Mouse (Mus musculus) embryonic facial prominence, embryonic 15.5 days (tissue): Measurements from ENCODE around the gene Magi2. TPM values are rescaled to one million over a fixed set of nuclear protein-coding genes. Genes with fewer than 3 reads are reported as not detected.

Experiments used
- ATAC-seq: fragments of 200-750 bp; cut with Nextera tagmentation; 2 replicates; pipeline ENCODE4 v1.8.0; 2017; ENCODE audit warnings: low read depth, moderate TSS enrichment; ENCODE audit not compliant: insufficient number of reproducible peaks, low FRiP score, low TSS enrichment
- H3K27ac ChIP-seq: fragments of 300-500 bp; sonication (generic); replicated peaks from 2 replicates; pipeline ENCODE4 v1.5.1; 2015; ENCODE audit warnings: mild to moderate bottlenecking, inconsistent platforms
- H3K27me3 ChIP-seq: fragments of 300-500 bp; sonication (generic); 2 replicates; pipeline ENCODE4 v1.6.1; 2015; ENCODE audit warnings: inconsistent platforms
- H3K36me3 ChIP-seq: fragments of 300-500 bp; sonication (generic); 2 replicates; pipeline ENCODE4 v1.6.1; 2015; ENCODE audit warnings: mild to moderate bottlenecking, inconsistent platforms
- H3K4me1 ChIP-seq: fragments of 300-500 bp; sonication (generic); 2 replicates; pipeline ENCODE4 v1.6.1; 2015; ENCODE audit warnings: inconsistent platforms
- H3K4me2 ChIP-seq: fragments of 300-500 bp; sonication (generic); replicated peaks from 2 replicates; pipeline ENCODE4 v1.6.1; 2015; ENCODE audit warnings: mild to moderate bottlenecking, inconsistent platforms
- H3K4me3 ChIP-seq: fragments of 300-500 bp; sonication (generic); replicated peaks from 2 replicates; pipeline ENCODE4 v1.5.1; 2015; ENCODE audit warnings: mild to moderate bottlenecking, inconsistent platforms
- H3K9ac ChIP-seq: fragments of 300-500 bp; sonication (generic); 2 replicates; pipeline ENCODE4 v1.6.1; 2015; ENCODE audit warnings: inconsistent platforms
- H3K9me3 ChIP-seq: fragments of 300-500 bp; sonication (generic); replicated peaks from 2 replicates; pipeline ENCODE4 v1.6.1; 2016; ENCODE audit warnings: inconsistent platforms
- WGBS: fragments of 180-500 bp; shearing (Covaris S2); methylation state at CpG from one replicate; pipeline ENCODE4 v1.1.7; 2015; 5-methylcytosine and 5-hydroxymethylcytosine counted together
- polyA plus RNA-seq: library from polyadenylated mRNA; unstranded; fragments of >200 nt; fragmentation: Nextera tagmentation; extraction: Ambion mirVana; gene quantifications from 2 replicates; pipeline ENCODE4 v1.2.1, GENCODE M21; 2015

Magi2 gene
- polyA plus RNA-seq, 1 experiment from 2014 or later: 6.8 TPM

DNA sequence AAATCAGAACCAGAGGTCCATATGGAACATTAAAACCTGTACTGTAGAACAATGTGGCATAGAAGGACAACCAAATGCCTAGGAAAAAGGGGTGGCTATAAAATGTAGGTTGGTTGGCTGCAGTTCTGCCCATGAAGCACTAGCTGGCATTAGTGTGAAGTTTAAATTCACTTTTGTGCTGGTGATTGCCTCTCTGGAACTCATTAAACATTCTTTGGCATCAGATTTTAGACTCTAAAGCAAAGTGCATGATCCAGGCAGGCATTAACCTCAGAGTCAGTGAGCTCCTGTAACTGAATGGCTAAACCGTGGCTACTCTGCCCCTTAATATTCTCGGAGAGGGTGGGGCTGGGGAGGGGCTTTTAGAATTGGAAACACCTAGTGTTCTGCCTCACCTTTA, 706.4 kb downstream of the Magi2 start:
- no peak overlapping the region for H3K4me3 ChIP-seq
- H3K9ac ChIP-seq: no peak overlapping the region
- H3K9me3 ChIP-seq: no peaks in the 10 kb centered on the region
- no peak overlapping the region for H3K27ac ChIP-seq
- 16% methylated on average over 2 of the region's 2 CpGs for WGBS
- no peaks in the 10 kb centered on the region for H3K27me3 ChIP-seq
- no peaks in the 10 kb centered on the region for H3K4me1 ChIP-seq
- ATAC-seq: no peak
- H3K36me3 ChIP-seq: no peaks in the 10 kb centered on the region
- H3K4me2 ChIP-seq: no peak overlapping the region

DNA sequence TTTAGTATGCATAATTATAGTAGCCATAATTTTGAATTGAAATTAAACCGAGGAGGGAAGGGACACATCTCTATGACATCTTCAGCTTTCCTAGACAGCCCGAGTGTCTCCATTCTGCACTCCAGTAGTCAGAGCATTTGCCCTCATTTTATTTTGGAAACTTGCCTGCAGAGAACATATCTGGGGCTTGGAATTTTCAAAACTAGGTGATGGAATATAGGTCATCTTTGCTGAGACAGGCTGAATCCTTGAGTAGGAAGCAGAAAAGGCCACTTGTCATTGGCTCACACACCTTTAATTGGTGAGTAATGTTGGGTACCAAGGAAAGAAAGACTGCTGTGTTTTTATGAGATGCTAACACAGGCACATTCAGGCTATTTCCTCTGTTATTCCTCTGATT, 724.3 kb downstream of the Magi2 start:
- no peaks in the 10 kb centered on the region for H3K36me3 ChIP-seq
- H3K9ac ChIP-seq: no peak overlapping the region
- H3K27ac ChIP-seq: no peak overlapping the region
- no peaks in the 10 kb centered on the region for H3K4me1 ChIP-seq
- H3K27me3 ChIP-seq: no peaks in the 10 kb centered on the region
- WGBS: 83% methylated on average over 2 of the region's 2 CpGs
- no peak overlapping the region for H3K4me3 ChIP-seq
- no peak overlapping the region for H3K4me2 ChIP-seq
- ATAC-seq: no peak
- no peaks in the 10 kb centered on the region for H3K9me3 ChIP-seq

- H3K9ac ChIP-seq: no peak overlapping the region
- H3K27ac ChIP-seq: no peak overlapping the region
- no peak overlapping the region for H3K4me3 ChIP-seq
- no peak overlapping the region for H3K4me2 ChIP-seq
- H3K4me1 ChIP-seq: no peaks in the 10 kb centered on the region
- no peaks in the 10 kb centered on the region for H3K36me3 ChIP-seq
- WGBS: 82% methylated on average over 1 of the region's 1 CpGs
- no peaks in the 10 kb centered on the region for H3K9me3 ChIP-seq
- no peak for ATAC-seq
- H3K27me3 ChIP-seq: no peaks in the 10 kb centered on the region
These were observed 737.3 kb downstream of the Magi2 start for GRCm38 (mm10) chr5:19964113-19964512.

DNA sequence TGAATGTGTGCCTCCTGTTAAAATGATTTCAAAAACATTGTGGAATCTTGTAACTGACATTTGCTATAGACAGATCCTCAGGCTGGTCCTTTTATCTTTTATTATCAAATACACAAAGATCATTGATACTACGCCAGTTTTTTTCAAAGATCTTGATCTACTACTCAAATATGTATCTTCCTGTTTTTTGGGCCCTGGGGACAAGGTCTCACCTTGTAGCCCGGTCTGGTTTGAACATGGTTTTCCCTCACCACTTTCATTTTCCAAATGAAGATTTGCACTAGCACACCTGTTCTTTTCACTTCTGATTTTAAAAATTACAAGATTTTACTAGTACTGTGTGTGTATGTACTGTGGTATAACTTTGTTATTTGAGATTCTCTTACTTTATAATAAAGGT, 745.9 kb downstream of the Magi2 start:
- Histone ChIP-seq H3K27ac (no peak overlapping the region), H3K4me1 (no peaks in the 10 kb centered on the region), H3K27me3 (no peaks in the 10 kb centered on the region), H3K9me3 (no peaks in the 10 kb centered on the region), H3K4me3 (no peak overlapping the region), H3K9ac (no peak overlapping the region), H3K36me3 (no peaks in the 10 kb centered on the region), H3K4me2 (no peak overlapping the region)
- ATAC-seq: no peak
- WGBS: 70% methylated on average over 2 of the region's 2 CpGs

DNA sequence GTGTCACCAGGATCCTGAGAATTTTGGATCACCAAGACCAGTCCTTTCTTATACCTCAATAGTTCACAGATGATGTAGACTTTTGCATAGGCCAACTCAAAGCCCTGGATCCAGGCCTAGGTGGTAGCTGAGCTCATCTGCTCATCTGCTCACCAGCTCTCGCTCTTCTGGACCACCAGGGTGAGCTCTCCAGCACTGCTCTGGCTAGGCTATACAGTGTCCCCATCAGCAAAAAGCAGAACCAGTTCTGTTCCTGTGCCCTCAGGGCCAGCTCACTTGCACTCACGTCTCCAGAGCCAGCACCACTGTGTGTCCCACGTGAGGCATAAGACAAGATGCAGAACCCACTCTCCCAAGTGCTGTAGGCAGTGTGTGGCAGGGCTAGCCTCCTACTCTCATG, 747.0 kb downstream of the Magi2 start:
- no peak overlapping the region for H3K4me2 ChIP-seq
- no peaks in the 10 kb centered on the region for H3K9me3 ChIP-seq
- no peak for ATAC-seq
- H3K9ac ChIP-seq: no peak overlapping the region
- H3K27me3 ChIP-seq: no peaks in the 10 kb centered on the region
- 83% methylated on average over 3 of the region's 3 CpGs for WGBS
- no peak overlapping the region for H3K27ac ChIP-seq
- no peaks in the 10 kb centered on the region for H3K4me1 ChIP-seq
- no peak overlapping the region for H3K4me3 ChIP-seq
- no peaks in the 10 kb centered on the region for H3K36me3 ChIP-seq

DNA sequence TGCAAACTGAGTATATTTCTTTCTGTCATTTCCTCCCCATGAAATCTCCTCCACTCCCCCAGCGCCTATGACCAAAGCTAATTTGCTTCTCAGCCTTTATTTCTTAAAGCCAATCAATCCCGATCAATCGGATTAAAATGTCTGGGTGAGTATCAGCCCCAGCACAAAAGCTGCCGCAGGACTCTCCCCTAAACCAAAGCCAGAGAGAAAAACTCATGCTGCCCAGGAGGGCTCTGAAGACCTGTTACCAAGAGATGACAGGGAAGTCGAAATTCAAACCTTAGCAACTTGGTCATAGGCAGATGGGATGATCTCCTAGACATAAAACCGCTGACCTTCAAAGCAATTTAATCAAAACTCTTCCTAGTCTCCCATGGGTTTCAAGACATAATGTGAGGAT, 754.7 kb downstream of the Magi2 start:
- no peak overlapping the region for H3K4me3 ChIP-seq
- 83% methylated on average over 6 of the region's 6 CpGs for WGBS
- H3K27ac ChIP-seq: no peak overlapping the region
- H3K36me3 ChIP-seq: no peaks in the 10 kb centered on the region
- no peaks in the 10 kb centered on the region for H3K27me3 ChIP-seq
- ATAC-seq: no peak
- no peak overlapping the region for H3K9ac ChIP-seq
- H3K4me1 ChIP-seq: no peaks in the 10 kb centered on the region
- H3K4me2 ChIP-seq: no peak overlapping the region
- no peaks in the 10 kb centered on the region for H3K9me3 ChIP-seq

DNA sequence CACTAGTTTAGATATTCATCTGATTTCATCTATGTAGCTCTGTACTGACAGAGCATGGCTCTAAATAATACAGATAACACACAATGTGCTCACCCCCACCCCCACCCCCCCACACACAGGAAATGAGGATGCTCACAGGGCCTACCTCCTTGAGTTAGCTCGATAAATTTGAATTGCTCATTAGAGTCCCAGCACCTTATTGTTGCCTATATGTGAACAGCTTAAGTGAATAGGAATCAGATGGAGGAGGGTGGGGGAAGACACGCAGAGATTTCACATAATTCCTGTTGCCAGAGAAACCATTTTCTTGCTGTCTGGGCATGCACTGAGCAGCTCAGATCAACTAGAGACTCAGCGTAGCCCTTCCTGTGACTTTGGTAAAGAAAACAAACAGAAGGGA, 755.2 kb downstream of the Magi2 start:
- no peaks in the 10 kb centered on the region for H3K9me3 ChIP-seq
- H3K27ac ChIP-seq: no peak overlapping the region
- no peak for ATAC-seq
- no peaks in the 10 kb centered on the region for H3K4me1 ChIP-seq
- WGBS: 40% methylated on average over 3 of the region's 3 CpGs
- H3K4me2 ChIP-seq: no peak overlapping the region
- no peaks in the 10 kb centered on the region for H3K36me3 ChIP-seq
- H3K4me3 ChIP-seq: no peak overlapping the region
- no peaks in the 10 kb centered on the region for H3K27me3 ChIP-seq
- no peak overlapping the region for H3K9ac ChIP-seq

- Histone ChIP-seq H3K27me3 (no peaks in the 10 kb centered on the region), H3K27ac (no peak overlapping the region), H3K4me1 (no peaks in the 10 kb centered on the region), H3K9ac (no peak overlapping the region), H3K4me3 (no peak overlapping the region), H3K9me3 (no peaks in the 10 kb centered on the region), H3K4me2 (no peak overlapping the region), H3K36me3 (no peaks in the 10 kb centered on the region)
- 81% methylated on average over 6 of the region's 6 CpGs for whole genome bisulfite sequencing
- ATAC-seq: no peak
These were observed 772.6 kb downstream of the Magi2 start for GRCm38 (mm10) chr5:19999486-19999885.

DNA sequence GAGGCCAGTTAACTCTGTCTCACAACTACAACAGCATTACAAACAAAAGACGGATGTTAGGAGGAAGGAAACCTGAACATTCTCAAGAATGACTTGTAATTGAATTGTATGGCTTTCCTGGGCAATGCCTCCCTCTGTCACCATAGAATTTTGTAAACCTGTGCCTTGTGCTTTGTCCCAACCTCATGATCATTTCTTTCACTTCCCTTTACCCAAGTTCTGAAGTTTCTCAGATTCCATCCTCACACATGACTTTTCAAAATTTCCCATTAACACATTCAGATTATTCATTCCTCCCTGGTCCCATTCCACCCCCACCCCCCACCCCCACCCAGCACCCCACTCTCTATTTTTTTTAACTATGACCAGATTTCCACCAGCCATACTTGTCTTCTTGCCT, 773.1 kb downstream of the Magi2 start:
- Histone ChIP-seq H3K4me3 (no peak overlapping the region), H3K27me3 (no peaks in the 10 kb centered on the region), H3K4me1 (no peaks in the 10 kb centered on the region), H3K4me2 (no peak overlapping the region), H3K27ac (no peak overlapping the region), H3K9ac (no peak overlapping the region), H3K9me3 (no peaks in the 10 kb centered on the region), H3K36me3 (no peaks in the 10 kb centered on the region)
- ATAC-seq: no peak
- WGBS: 77% methylated on average over 1 of the region's 1 CpGs

DNA sequence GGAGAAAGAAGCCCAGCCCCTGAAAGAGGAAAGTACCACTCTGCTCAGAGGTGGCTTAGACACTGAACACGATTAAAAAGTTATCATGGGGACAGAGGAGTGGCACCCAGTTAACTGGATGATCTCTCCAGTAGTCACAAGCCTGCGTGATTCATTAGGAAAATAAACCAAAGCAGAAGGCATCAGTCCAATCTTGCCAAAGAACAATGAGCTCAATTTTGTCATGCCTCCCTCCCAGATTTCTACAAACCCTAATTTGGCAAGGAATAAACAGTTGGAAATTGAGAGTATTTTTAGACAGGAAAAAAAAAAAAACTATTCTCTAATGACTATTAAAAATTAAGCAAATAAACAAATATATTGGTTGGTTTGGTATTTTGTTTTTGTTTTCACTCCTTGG, 779.8 kb downstream of the Magi2 start:
- H3K9ac ChIP-seq: no peak overlapping the region
- no peaks in the 10 kb centered on the region for H3K4me1 ChIP-seq
- ATAC-seq: no peak
- H3K27ac ChIP-seq: no peak overlapping the region
- no peak overlapping the region for H3K4me2 ChIP-seq
- H3K27me3 ChIP-seq: no peaks in the 10 kb centered on the region
- WGBS: 77% methylated on average over 2 of the region's 2 CpGs
- H3K36me3 ChIP-seq: no peaks in the 10 kb centered on the region
- H3K9me3 ChIP-seq: no peaks in the 10 kb centered on the region
- H3K4me3 ChIP-seq: no peak overlapping the region

- no peak overlapping the region for H3K27ac ChIP-seq
- H3K27me3 ChIP-seq: no peaks in the 10 kb centered on the region
- H3K36me3 ChIP-seq: no peaks in the 10 kb centered on the region
- no peak overlapping the region for H3K4me3 ChIP-seq
- no peaks in the 10 kb centered on the region for H3K9me3 ChIP-seq
- no peaks in the 10 kb centered on the region for H3K4me1 ChIP-seq
- WGBS: 89% methylated on average over 8 of the region's 8 CpGs
- H3K4me2 ChIP-seq: no peak overlapping the region
- no peak overlapping the region for H3K9ac ChIP-seq
- ATAC-seq: no peak
These were observed 780.4 kb downstream of the Magi2 start for GRCm38 (mm10) chr5:20007246-20007645.

- H3K4me1 ChIP-seq: no peaks in the 10 kb centered on the region
- H3K9me3 ChIP-seq: no peaks in the 10 kb centered on the region
- no peaks in the 10 kb centered on the region for H3K27me3 ChIP-seq
- H3K27ac ChIP-seq: no peak overlapping the region
- no peak for ATAC-seq
- H3K36me3 ChIP-seq: no peaks in the 10 kb centered on the region
- H3K4me3 ChIP-seq: no peak overlapping the region
- H3K4me2 ChIP-seq: no peak overlapping the region
- H3K9ac ChIP-seq: no peak overlapping the region
- WGBS: 65% methylated on average over 7 of the region's 7 CpGs
These were observed 783.4 kb downstream of the Magi2 start for GRCm38 (mm10) chr5:20010210-20010609.
